Mouse (Mus musculus): Measurements from ENCODE around the gene Krtap4-16. TPM values are rescaled to one million over a fixed set of nuclear protein-coding genes. Genes with fewer than 3 reads are reported as not detected.
"Not testable (repeated sequence)": the region's sequence is repeated elsewhere in the genome, so short reads cannot be mapped to it uniquely, and the experiment has no call there.

The Krtap4-16 gene
- polyA plus RNA-seq, 1 experiment = not detected

DNA sequence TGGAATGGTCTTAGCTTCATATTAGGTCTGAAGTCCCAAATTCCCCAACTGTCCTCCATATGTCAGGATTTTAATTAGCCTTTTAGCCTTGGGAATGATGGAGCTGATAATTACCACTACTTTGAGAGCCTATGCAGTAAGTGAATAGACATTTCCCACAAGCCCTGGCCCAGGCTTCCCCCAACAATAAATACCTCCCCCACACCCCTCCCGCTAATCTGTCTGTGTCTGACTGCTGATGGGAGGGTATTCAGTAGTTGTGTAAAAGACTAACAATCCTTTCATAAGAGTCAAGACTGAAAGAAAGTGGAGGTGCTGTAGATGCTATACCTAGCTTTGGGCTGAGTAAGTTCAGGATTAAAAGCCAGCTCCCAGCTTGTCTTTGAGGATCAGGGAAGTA, 9.2 kb downstream of the Krtap4-16 start:
- Histone ChIP-seq H3K27ac (ENCODE audit: insufficient read depth, low read depth, low read length) (no peak overlapping the region), H3K27me3 (replicated peaks; ENCODE audit: control insufficient read depth, insufficient read depth, low read length) (no peaks in the 10 kb centered on the region), H3K4me1 (ENCODE audit: control insufficient read depth, insufficient read depth, low read length) (no peaks in the 10 kb centered on the region), H3K4me3 (ENCODE audit: insufficient read depth, low read depth, low read length) (no peak overlapping the region), H3K36me3 (ENCODE audit: control insufficient read depth, insufficient read depth, low read length) (no peaks in the 10 kb centered on the region)
- 29% methylated on average over 1 of the region's 1 CpGs for WGBS
- DNase-seq = no peak
- TF ChIP-seq POLR2A (IDR thresholded peaks at IDR 0.05; ENCODE audit: low read depth, low read length) (no peak), CTCF (conservative IDR thresholded peaks at IDR 0.05; ENCODE audit: insufficient read depth, insufficient read length, low read depth, low read length) (no peak)

DNA sequence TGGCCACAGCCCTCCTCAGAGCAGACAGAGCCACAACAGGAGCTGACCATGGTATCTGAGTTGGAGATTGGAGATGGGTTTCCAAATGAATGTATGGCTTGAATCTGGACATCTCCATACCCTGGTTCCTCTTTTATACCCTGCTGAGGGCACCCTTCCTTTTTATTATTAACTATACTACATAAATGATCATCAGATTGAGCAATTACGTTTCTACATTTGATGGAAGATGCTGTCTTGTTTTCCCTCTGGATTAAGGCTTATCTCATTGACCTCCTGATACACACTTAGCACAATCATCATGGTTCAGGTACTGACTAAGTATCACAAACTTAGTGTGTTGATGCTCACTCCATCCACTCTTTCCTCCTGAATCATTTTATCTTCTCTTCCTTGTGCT, 13.4 kb downstream of the Krtap4-16 start, which contains the start of gene 2300003K06Rik:
TSS of gene 2300003K06Rik (minus strand) at position 101 of the 400 bp plus-strand sequence.
- H3K36me3 ChIP-seq (ENCODE audit: control insufficient read depth, insufficient read depth, low read length) = no peaks in the 10 kb centered on the region
- TF ChIP-seq POLR2A (IDR thresholded peaks at IDR 0.05; ENCODE audit: low read depth, low read length) (no peak), CTCF (conservative IDR thresholded peaks at IDR 0.05; ENCODE audit: insufficient read depth, insufficient read length, low read depth, low read length) (no peak)
- no peaks in the 10 kb centered on the region for H3K4me1 ChIP-seq (ENCODE audit: control insufficient read depth, insufficient read depth, low read length)
- H3K27me3 ChIP-seq (replicated peaks; ENCODE audit: control insufficient read depth, insufficient read depth, low read length) = no peaks in the 10 kb centered on the region
- DNase-seq = no peak
- H3K4me3 ChIP-seq (ENCODE audit: insufficient read depth, low read depth, low read length) = no peak within 1 kb of the TSS
- H3K27ac ChIP-seq (ENCODE audit: insufficient read depth, low read depth, low read length) = no peak within 1 kb of the TSS
- WGBS = 73% methylated on average over 1 of the region's 1 CpGs

DNA sequence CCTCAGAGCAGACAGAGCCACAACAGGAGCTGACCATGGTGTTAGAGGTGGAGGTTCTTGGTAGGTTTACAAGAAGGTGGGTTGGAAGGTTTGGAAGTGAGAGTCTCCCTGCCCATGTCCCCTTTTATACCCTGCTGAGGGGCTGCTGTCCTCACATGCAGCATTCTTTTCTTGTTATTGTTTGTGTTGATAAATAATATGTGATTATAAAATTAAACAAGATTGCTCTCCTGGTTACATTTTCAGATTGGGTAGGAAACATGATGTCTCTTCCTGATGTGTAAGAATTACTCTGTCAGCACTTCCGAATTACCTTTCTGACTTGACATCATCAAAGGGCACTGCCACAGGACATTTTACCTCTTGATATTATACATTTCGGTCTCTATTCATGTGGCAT, 35.8 kb downstream of the Krtap4-16 start, which contains the start of gene Gm11564:
TSS of gene Gm11564 (minus strand) at position 101 of the 400 bp plus-strand sequence.
- H3K27ac ChIP-seq (ENCODE audit: insufficient read depth, low read depth, low read length); H3K4me1 ChIP-seq (ENCODE audit: control insufficient read depth, insufficient read depth, low read length); H3K36me3 ChIP-seq (ENCODE audit: control insufficient read depth, insufficient read depth, low read length); H3K27me3 ChIP-seq (replicated peaks; ENCODE audit: control insufficient read depth, insufficient read depth, low read length); DNase-seq; H3K4me3 ChIP-seq (ENCODE audit: insufficient read depth, low read depth, low read length): not testable (repeated sequence)
- WGBS = 71% methylated on average over 2 of the region's 2 CpGs

DNA sequence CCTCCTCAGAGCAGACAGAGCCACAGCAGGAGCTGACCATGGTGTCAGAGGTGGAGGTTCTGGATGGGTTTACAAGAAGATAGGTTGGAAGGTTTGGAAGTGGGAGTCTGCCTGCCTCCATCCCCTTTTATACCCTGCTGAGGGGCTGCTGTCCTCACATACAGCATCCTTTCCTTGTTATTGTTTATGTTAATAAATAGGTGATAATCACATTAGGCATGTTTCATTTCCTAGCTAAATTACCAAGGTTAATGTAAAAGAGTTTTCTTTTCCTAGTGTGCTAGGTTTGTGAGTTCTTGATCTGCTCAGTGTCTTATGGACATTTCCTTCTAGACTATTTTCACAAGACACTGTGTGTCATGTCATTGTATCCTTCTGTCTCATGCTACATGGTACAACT, 41.6 kb downstream of the Krtap4-16 start, which contains the start of gene Krtap4-13:
TSS of gene Krtap4-13 (minus strand) at position 101 of the 400 bp plus-strand sequence.
- not testable (repeated sequence) for H3K4me3 ChIP-seq (ENCODE audit: insufficient read depth, low read depth, low read length); DNase-seq; H3K4me1 ChIP-seq (ENCODE audit: control insufficient read depth, insufficient read depth, low read length); H3K36me3 ChIP-seq (ENCODE audit: control insufficient read depth, insufficient read depth, low read length); H3K27ac ChIP-seq (ENCODE audit: insufficient read depth, low read depth, low read length); H3K27me3 ChIP-seq (replicated peaks; ENCODE audit: control insufficient read depth, insufficient read depth, low read length)

DNA sequence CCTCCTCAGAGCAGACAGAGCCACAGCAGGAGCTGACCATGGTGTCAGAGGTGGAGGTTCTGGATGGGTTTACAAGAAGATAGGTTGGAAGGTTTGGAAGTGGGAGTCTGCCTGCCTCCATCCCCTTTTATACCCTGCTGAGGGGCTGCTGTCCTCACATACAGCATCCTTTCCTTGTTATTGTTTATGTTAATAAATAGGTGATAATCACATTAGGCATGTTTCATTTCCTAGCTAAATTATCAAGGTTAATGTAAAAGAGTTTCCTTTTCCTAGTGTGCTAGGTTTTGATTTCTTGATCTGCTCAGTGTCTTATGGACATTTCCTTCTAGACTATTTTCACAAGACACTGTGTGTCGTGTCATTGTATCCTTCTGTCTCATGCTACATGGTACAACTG, 47.1 kb downstream of the Krtap4-16 start, which contains the start of gene Gm11554:
TSS of gene Gm11554 (minus strand) at position 101 of the 400 bp plus-strand sequence.
- WGBS = no CpG with 5 or more reads among the region's 1 CpGs
- not testable (repeated sequence) for H3K4me1 ChIP-seq (ENCODE audit: control insufficient read depth, insufficient read depth, low read length); H3K27me3 ChIP-seq (replicated peaks; ENCODE audit: control insufficient read depth, insufficient read depth, low read length); H3K27ac ChIP-seq (ENCODE audit: insufficient read depth, low read depth, low read length); DNase-seq; H3K4me3 ChIP-seq (ENCODE audit: insufficient read depth, low read depth, low read length); H3K36me3 ChIP-seq (ENCODE audit: control insufficient read depth, insufficient read depth, low read length)

Other genes starting within 250 kb of the Krtap4-16 start
- gene Gm11938, start 248.3 kb downstream of the Krtap4-16 start, polyA plus RNA-seq (2012; rRNA removed) = not detected in 2 replicates
- not detected in 2 replicates for gene Gm11937, start 241.4 kb downstream of the Krtap4-16 start, polyA plus RNA-seq (2012; rRNA removed)
- gene Krtap2-4, start 236.8 kb downstream of the Krtap4-16 start, polyA plus RNA-seq (2012; rRNA removed) = not detected in 2 replicates
- not detected in 2 replicates for gene Gm11562, start 231.2 kb downstream of the Krtap4-16 start, polyA plus RNA-seq (2012; rRNA removed)
- gene Krtap4-1, start 223.4 kb downstream of the Krtap4-16 start, polyA plus RNA-seq (2012; rRNA removed) = not detected in 2 replicates
- not detected in 2 replicates for gene Krtap4-2, start 216.5 kb downstream of the Krtap4-16 start, polyA plus RNA-seq (2012; rRNA removed)
- not detected in 2 replicates for gene Krtap4-7, start 207.5 kb downstream of the Krtap4-16 start, polyA plus RNA-seq (2012; rRNA removed)
- gene Gm11555, start 201.4 kb downstream of the Krtap4-16 start, polyA plus RNA-seq (2012; rRNA removed) = not detected in 2 replicates
- gene Gm11563, start 192.6 kb downstream of the Krtap4-16 start, polyA plus RNA-seq (2012; rRNA removed) = not detected in 2 replicates
- not detected in 2 replicates for gene Krtap4-6, start 185.6 kb downstream of the Krtap4-16 start, polyA plus RNA-seq (2012; rRNA removed)
- gene Gm14190, start 160.9 kb downstream of the Krtap4-16 start, polyA plus RNA-seq (2012; rRNA removed) = not detected in 2 replicates
- not detected in 2 replicates for gene Gm14180, start 117.3 kb downstream of the Krtap4-16 start, polyA plus RNA-seq (2012; rRNA removed)
- gene Gm11595, start 78.7 kb downstream of the Krtap4-16 start, polyA plus RNA-seq (2012; rRNA removed) = not detected in 2 replicates
- gene Krtap4-8, start 70.9 kb downstream of the Krtap4-16 start, polyA plus RNA-seq (2012; rRNA removed) = not detected in 2 replicates
- gene Krtap4-9, start 66.4 kb downstream of the Krtap4-16 start, polyA plus RNA-seq (2012; rRNA removed) = not detected in 2 replicates
- gene Gm11596, start 58.1 kb downstream of the Krtap4-16 start, polyA plus RNA-seq (2012; rRNA removed) = not detected in 2 replicates
- not detected in 2 replicates for gene Gm11569, start 52.7 kb downstream of the Krtap4-16 start, polyA plus RNA-seq (2012; rRNA removed)
- gene Gm11554, start 47.2 kb downstream of the Krtap4-16 start, polyA plus RNA-seq (2012; rRNA removed) = not detected in 2 replicates
- not detected in 2 replicates for gene Krtap4-13, start 41.7 kb downstream of the Krtap4-16 start, polyA plus RNA-seq (2012; rRNA removed)
- not detected in 2 replicates for gene Gm11564, start 35.9 kb downstream of the Krtap4-16 start, polyA plus RNA-seq (2012; rRNA removed)
- not detected in 2 replicates for gene 2300003K06Rik, start 13.5 kb downstream of the Krtap4-16 start, polyA plus RNA-seq (2012; rRNA removed)
- not detected in 2 replicates for gene Gm11568, start 6.3 kb upstream of the Krtap4-16 start, polyA plus RNA-seq (2012; rRNA removed)
- gene Gm11559, start 12.9 kb upstream of the Krtap4-16 start, polyA plus RNA-seq (2012; rRNA removed) = not detected in 2 replicates
- gene Krtap9-1, start 21.8 kb upstream of the Krtap4-16 start, polyA plus RNA-seq (2012; rRNA removed) = not detected in 2 replicates
- not detected in 2 replicates for gene Gm11567, start 27.6 kb upstream of the Krtap4-16 start, polyA plus RNA-seq (2012; rRNA removed)
- not detected in 2 replicates for gene Krtap31-1, start 56.3 kb upstream of the Krtap4-16 start, polyA plus RNA-seq (2012; rRNA removed)
- gene Gm11565, start 63.1 kb upstream of the Krtap4-16 start, polyA plus RNA-seq (2012; rRNA removed) = not detected in 2 replicates
- gene Krtap31-2, start 84.7 kb upstream of the Krtap4-16 start, polyA plus RNA-seq (2012; rRNA removed) = not detected in 2 replicates
- gene Krtap9-5, start 96.9 kb upstream of the Krtap4-16 start, polyA plus RNA-seq (2012; rRNA removed) = not detected in 2 replicates
- not detected in 2 replicates for gene Krtap29-1, start 127.4 kb upstream of the Krtap4-16 start, polyA plus RNA-seq (2012; rRNA removed)
- not detected in 2 replicates for gene Krtap16-1, start 135.0 kb upstream of the Krtap4-16 start, polyA plus RNA-seq (2012; rRNA removed)
- not detected in 2 replicates for gene Krtap17-1, start 142.4 kb upstream of the Krtap4-16 start, polyA plus RNA-seq (2012; rRNA removed)
- gene Krt33a, start 164.6 kb upstream of the Krtap4-16 start, polyA plus RNA-seq (2012; rRNA removed) = not detected in 2 replicates
- not detected in 2 replicates for gene Krt33b, start 178.3 kb upstream of the Krtap4-16 start, polyA plus RNA-seq (2012; rRNA removed)
- not detected in 2 replicates for gene Krt34, start 189.9 kb upstream of the Krtap4-16 start, polyA plus RNA-seq (2012; rRNA removed)
- not detected in 2 replicates for gene Krt31, start 198.9 kb upstream of the Krtap4-16 start, polyA plus RNA-seq (2012; rRNA removed)
- gene Krt32, start 236.6 kb upstream of the Krtap4-16 start, polyA plus RNA-seq (2012; rRNA removed) = not detected in 2 replicates
- gene Krt35, start 244.6 kb upstream of the Krtap4-16 start, polyA plus RNA-seq (2012; rRNA removed) = not detected in 2 replicates